Mouse (Mus musculus): ENCODE measurements around the gene Prdm11.

The Prdm11 gene

GRCm38 (mm10) chr2:92933379-92933778 lies 112.6 kb downstream of the Prdm11 start:
- no peak for DNase-seq (ENCODE audit: low read depth, low spot score)

- no peak for DNase-seq (ENCODE audit: low read depth, low spot score)
Measured at GRCm38 (mm10) chr2:92931061-92931460, 114.9 kb downstream of the Prdm11 start.

DNA sequence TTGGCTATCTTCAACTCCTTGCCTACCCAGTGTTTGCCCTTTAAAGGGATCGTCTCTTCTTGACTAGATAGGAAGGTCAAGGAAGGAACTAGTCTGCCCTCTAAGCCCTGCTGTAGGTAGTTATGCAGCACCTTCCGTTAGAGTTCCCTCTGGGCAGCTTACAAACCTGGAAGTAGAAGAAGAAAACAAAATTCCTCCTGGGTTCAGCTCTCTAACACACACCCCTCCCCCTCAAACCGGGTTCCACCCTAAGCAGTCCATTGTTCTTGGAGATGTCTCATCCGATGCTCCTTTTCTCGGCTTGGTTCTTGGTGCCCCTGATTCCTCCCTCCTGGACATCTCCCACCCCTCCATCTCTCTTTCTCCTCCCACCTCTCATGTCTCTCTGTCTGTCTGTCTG lies 116.3 kb downstream of the Prdm11 start:
- DNase-seq (ENCODE audit: low read depth, low spot score), result no peak

DNA sequence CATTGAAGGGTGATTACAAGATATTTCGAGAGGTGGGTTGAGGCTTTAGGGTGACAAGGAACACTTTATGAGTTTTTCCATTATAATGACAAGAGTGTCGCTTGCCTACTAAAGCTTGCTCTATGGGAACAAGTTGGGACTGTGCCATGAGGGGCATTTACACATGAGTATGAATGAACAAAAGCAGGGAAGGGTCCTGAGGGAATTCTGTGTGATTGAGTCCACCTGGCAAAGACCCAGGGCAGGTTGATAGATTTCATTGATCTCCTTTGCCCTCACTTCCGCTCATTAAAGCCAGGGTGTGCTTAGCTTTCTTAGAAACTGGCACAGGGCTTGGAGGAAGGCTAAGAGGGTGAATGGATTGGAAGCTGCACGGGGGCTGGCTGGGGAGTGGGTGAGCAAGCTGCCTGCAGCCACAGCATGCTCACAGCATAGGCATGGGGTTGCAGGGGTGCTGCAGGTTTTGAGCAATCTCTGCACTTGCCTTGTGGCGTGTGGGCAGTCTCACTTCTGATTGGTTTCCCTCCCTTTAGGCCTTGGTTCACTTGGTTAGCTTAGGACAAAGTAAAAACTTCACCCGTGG lies 121.2 kb downstream of the Prdm11 start:
- no peak for DNase-seq (ENCODE audit: low read depth, low spot score)

DNA sequence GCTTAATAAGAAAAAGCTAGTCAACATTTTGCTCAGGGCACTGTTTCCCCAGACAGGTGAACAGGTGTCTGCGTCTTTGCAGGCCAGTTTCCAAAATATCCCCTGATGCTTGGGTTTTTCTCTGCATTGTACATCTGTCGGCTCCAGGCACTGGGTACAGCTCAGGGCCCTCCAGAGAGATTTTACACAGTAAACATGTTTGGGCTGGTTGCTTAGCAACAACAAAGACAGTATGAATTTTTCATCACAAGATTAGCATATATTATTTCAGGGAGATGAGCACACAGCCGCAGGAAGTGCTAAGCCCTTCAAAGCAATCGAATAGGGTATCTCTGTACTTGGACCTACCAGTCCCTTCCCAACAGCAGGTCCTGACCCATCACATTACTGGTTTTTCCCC lies 125.3 kb downstream of the Prdm11 start:
- no peak for DNase-seq (ENCODE audit: low read depth, low spot score)

GRCm38 (mm10) chr2:92917405-92918142 lies 128.4 kb downstream of the Prdm11 start:
- DNase-seq (ENCODE audit: low read depth, low spot score), result peak; percentile 13

GRCm38 (mm10) chr2:92915659-92916631 lies 130.0 kb downstream of the Prdm11 start:
- no peak for DNase-seq (ENCODE audit: low read depth, low spot score)
